Mouse (Mus musculus): ENCODE data around the gene Gm7544. TPM values are rescaled to one million over a fixed set of nuclear protein-coding genes. Genes with fewer than 3 reads are reported as not detected.
"Not testable (repeated sequence)": the region's sequence is repeated elsewhere in the genome, so short reads cannot be mapped to it uniquely, and the experiment has no call there.

Gm7544 gene
- polyA plus RNA-seq, 1 experiment: not detected

DNA sequence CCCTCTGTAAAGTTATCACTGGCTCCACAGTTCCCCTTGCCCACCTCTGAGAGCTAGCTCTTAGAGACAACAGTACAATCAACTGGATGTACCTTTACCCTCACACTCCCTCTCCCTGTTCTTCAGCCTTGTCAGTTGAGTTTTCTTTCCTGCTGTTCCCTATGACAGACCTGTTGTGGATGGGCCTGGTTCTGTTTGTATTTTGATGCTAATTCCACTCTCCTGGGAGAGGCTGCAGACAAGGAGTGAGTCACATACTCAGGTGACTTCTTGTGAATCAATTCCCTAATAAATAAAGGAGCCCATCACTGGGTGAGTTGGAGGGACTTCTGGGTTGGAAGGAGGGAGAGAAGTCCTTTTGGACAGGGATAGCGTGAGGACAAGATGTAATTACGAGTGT, 7.2 kb downstream of the Gm7544 start:
- Histone ChIP-seq H3K4me1 (ENCODE audit: control insufficient read depth, insufficient read depth, insufficient read length, low read length) (no peaks in the 10 kb centered on the region), H3K27ac (replicated peaks; ENCODE audit: low read depth, low read length) (no peak overlapping the region), H3K4me3 (ENCODE audit: insufficient read depth, low read depth, low read length) (no peak overlapping the region)

DNA sequence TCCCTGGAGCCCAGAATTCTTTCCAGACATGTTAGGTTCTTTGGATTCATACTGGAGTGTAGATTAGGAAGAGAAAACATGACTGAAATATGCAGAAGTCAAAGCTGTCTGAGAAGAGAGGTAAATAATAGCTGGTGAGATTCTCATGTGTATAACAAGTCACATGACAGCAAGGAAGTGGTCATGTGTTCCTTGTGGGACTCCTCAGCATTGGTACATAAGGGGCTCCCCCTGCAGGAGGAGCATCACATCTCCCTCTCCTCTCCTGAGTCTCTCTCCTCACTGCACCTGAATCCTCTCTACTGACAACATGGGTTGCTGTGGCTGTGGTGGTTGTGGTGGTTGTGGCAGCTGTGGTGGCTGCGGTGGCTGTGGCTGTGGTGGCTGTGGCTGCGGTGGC, 9.8 kb downstream of the Gm7544 start:
- not testable (repeated sequence) for H3K27ac ChIP-seq (replicated peaks; ENCODE audit: low read depth, low read length); H3K4me3 ChIP-seq (ENCODE audit: insufficient read depth, low read depth, low read length); H3K4me1 ChIP-seq (ENCODE audit: control insufficient read depth, insufficient read depth, insufficient read length, low read length)

DNA sequence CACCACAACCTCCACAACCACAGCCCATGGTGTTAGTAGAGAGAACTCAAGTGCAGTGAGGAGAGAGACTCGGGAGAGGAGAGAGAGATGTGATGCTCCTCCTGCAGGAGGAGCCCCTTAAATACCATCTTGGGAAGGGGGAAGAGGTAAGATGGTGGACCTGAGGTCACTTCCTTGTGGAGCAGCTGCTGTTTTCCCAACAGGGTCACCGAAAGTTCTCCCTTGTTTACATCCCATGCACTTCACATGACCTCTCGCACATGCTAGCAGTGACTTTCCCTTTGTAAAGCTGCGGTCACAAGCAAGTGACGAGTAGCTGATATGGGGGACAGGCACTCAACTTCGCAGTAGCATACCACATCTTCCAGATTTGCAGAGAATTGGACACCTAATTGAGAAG, 12.5 kb downstream of the Gm7544 start, which contains the start of gene A030003K21Rik:
A030003K21Rik (minus strand) TSS at position 94 of the 400 bp plus-strand sequence.
- not testable (repeated sequence) for H3K4me1 ChIP-seq (ENCODE audit: control insufficient read depth, insufficient read depth, insufficient read length, low read length); H3K27ac ChIP-seq (replicated peaks; ENCODE audit: low read depth, low read length); H3K4me3 ChIP-seq (ENCODE audit: insufficient read depth, low read depth, low read length)

DNA sequence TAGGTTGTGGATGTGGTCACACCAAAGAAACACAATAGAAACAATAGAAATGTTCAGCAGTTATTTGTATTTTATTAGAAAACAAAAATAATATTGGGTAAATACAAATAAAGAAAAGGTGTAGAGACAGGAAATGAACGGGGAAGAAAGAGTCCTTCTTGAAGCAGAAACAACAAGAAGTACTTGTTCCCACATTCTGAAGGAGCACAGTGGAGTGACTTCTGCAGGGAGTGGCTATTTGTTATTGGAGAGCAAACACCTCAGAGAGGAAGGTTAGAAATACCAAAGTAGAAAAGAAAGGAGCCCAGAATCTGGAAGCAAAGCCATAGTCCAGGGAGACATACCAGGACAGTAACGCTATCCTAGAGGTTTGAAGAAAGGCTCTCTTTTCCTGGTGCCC, 13.3 kb downstream of the Gm7544 start:
- not testable (repeated sequence) for H3K4me1 ChIP-seq (ENCODE audit: control insufficient read depth, insufficient read depth, insufficient read length, low read length); H3K4me3 ChIP-seq (ENCODE audit: insufficient read depth, low read depth, low read length); H3K27ac ChIP-seq (replicated peaks; ENCODE audit: low read depth, low read length)

DNA sequence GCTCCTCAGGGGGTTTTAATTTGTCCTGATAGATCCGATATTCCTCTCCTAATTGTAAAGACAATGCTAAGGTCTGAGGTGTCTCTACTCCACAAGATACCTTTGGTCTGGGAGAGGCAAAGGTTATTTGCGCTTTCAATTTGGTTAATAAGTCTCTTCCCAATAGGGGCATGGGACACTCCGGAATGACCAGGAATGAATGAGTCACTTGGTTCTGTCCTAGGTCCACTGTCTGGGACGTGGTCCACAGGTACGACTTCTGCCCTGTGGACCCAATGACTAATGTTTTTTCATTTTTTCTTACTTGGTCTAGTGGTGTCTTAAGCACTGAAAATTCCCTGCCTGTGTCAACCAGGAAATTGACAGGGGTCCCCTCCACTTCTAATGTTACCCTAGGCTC, 17.1 kb downstream of the Gm7544 start:
- Histone ChIP-seq H3K4me3 (ENCODE audit: insufficient read depth, low read depth, low read length) (no peak overlapping the region), H3K4me1 (ENCODE audit: control insufficient read depth, insufficient read depth, insufficient read length, low read length) (no peaks in the 10 kb centered on the region), H3K27ac (replicated peaks; ENCODE audit: low read depth, low read length) (no peak overlapping the region)

DNA sequence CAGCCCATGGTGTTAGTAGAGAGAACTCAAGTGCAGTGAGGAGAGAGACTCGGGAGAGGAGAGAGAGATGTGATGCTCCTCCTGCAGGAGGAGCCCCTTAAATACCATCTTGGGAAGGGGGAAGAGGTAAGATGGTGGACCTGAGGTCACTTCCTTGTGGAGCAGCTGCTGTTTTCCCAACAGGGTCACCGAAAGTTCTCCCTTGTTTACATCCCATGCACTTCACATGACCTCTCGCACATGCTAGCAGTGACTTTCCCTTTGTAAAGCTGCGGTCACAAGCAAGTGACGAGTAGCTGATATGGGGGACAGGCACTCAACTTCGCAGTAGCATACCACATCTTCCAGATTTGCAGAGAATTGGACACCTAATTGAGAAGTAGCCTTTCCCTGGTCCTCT, 24.5 kb downstream of the Gm7544 start, which contains the start of gene Gm6217:
Gm6217 (minus strand) TSS at position 74 of the 400 bp plus-strand sequence.
- not testable (repeated sequence) for H3K4me3 ChIP-seq (ENCODE audit: insufficient read depth, low read depth, low read length); H3K4me1 ChIP-seq (ENCODE audit: control insufficient read depth, insufficient read depth, insufficient read length, low read length)

DNA sequence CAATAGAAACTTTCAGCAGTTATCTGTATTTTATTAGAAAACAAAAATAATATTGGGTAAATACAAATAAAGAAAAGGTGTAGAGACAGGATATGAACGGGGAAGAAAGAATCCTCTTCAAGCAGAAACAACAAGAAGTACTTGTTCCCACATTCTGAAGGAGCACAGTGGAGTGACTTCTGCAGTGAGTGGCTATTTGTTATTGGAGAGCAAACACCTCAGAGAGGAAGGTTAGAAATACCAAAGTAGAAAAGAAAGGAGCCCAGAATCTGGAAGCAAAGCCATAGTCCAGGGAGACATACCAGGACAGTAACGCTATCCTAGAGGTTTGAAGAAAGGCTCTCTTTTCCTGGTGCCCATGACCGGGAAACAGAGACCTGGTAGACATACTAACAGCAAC, 25.3 kb downstream of the Gm7544 start:
- not testable (repeated sequence) for H3K4me1 ChIP-seq (ENCODE audit: control insufficient read depth, insufficient read depth, insufficient read length, low read length); H3K27ac ChIP-seq (replicated peaks; ENCODE audit: low read depth, low read length); H3K4me3 ChIP-seq (ENCODE audit: insufficient read depth, low read depth, low read length)

More for the DNA sequence above, 24.5 kb downstream of the Gm7544 start, which contains the start of gene Gm6217:
- not testable (repeated sequence) for H3K27ac ChIP-seq (replicated peaks; ENCODE audit: low read depth, low read length)

DNA sequence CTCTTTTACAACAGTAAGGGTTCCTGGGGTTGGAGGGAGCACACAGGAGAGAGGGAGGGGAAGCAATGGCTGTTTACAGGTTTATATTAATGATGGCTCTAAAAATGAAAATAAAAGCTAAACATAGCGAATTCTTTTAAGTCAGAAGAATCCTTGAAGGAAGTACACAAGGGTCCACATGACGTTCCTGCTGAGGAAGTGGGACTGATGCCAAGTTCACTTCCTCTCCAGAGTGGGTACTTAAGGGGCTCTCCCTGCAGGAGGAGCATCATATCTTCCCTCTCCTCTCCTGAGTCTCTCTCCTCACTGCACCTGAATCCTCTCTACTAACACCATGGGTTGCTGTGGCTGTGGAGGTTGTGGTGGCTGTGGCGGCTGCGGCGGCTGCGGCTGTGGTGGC, 31.2 kb downstream of the Gm7544 start, which contains the start of gene A030014E15Rik:
A030014E15Rik (plus strand) TSS at position 268 of the 400 bp plus-strand sequence.
- Histone ChIP-seq H3K4me1 (ENCODE audit: control insufficient read depth, insufficient read depth, insufficient read length, low read length) (no peaks in the 10 kb centered on the region), H3K27ac (replicated peaks; ENCODE audit: low read depth, low read length) (no peak within 1 kb of the TSS), H3K4me3 (ENCODE audit: insufficient read depth, low read depth, low read length) (no peak within 1 kb of the TSS)

DNA sequence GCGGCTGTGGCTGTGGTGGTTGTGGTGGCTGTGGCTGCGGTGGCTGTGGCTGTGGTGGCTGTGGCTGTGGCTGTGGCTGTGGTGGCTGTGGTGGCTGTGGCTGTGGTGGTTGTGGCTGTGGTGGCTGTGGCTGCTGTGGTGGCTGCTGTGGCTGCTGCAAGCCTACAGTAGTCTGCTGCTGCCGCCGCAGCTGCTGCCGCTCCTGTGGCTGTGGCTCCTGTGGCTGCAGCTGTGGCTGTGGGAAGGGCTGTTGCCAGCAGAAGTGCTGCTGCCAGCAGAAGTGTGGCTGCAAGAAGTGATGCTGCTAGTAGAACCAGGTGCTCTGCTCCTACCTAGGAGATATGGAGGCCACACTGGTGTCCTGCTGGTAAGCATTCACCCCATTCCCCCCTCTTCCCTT, 42.4 kb downstream of the Gm7544 start:
- not testable (repeated sequence) for H3K4me1 ChIP-seq (ENCODE audit: control insufficient read depth, insufficient read depth, insufficient read length, low read length); H3K4me3 ChIP-seq (ENCODE audit: insufficient read depth, low read depth, low read length); H3K27ac ChIP-seq (replicated peaks; ENCODE audit: low read depth, low read length)

DNA sequence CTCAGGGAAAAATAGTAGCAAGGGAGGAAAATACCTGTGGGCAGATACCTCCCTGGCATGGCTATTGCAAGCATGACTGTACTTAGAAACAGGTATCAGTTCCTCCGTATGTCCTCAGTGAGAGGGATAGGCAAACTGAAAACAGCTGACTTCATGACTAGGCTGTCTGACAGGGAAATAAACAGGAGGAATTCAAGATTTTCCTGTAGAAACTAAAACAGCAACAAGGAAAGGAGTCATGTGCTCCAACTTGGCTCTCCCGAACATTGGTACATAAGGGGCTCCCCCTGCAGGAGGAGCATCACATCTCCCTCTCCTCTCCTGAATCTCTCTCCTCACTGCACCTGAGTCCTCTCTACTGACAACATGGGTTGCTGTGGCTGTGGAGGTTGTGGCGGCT, 42.8 kb downstream of the Gm7544 start, which contains the start of gene A030005L19Rik:
A030005L19Rik (plus strand) TSS at position 301 of the 400 bp plus-strand sequence.
- no peaks in the 10 kb centered on the region for H3K4me1 ChIP-seq (ENCODE audit: control insufficient read depth, insufficient read depth, insufficient read length, low read length)
- no peak within 1 kb of the TSS for H3K27ac ChIP-seq (replicated peaks; ENCODE audit: low read depth, low read length)
- no peak within 1 kb of the TSS for H3K4me3 ChIP-seq (ENCODE audit: insufficient read depth, low read depth, low read length)

DNA sequence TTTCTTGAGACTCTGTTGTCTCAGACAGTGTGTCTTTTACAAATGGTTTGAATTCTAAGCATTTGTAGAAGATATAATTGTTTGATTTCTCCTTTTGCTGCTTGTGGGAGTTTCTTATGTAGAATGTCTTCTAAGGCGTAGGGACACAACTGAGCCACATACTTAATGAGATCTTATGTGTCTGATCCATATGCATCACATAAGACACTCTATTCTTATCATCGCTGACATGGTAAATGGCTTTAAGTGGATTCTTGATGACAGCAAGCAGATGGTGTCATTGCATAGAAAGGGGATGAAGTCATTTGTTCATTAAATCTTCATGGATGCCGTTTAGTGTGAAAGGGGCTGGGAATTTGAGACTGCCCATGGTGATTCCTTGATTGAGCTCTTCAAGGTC, 49.9 kb downstream of the Gm7544 start:
- no peak overlapping the region for H3K4me3 ChIP-seq (ENCODE audit: insufficient read depth, low read depth, low read length)
- H3K4me1 ChIP-seq (ENCODE audit: control insufficient read depth, insufficient read depth, insufficient read length, low read length): no peaks in the 10 kb centered on the region
- no peak overlapping the region for H3K27ac ChIP-seq (replicated peaks; ENCODE audit: low read depth, low read length)

Other genes with a start within 250 kb of the Gm7544 start
- 191 and 204 TPM in 2 replicates for gene Mff, start 231.1 kb downstream of the Gm7544 start, polyA plus RNA-seq (2012; ENCODE audit: insufficient read depth, insufficient read length, missing spikeins)
- not detected in 2 replicates for gene Tm4sf20, start 187.6 kb downstream of the Gm7544 start, polyA plus RNA-seq (2012; ENCODE audit: insufficient read depth, insufficient read length, missing spikeins)
- not detected in 2 replicates for gene Gm47791, start 184.8 kb downstream of the Gm7544 start, polyA plus RNA-seq (2012; ENCODE audit: insufficient read depth, insufficient read length, missing spikeins)
- 24.7 and 26.5 TPM in 2 replicates for gene Agfg1, start 116.5 kb downstream of the Gm7544 start, polyA plus RNA-seq (2012; ENCODE audit: insufficient read depth, insufficient read length, missing spikeins)
- gene A030005L19Rik, start 42.7 kb downstream of the Gm7544 start, polyA plus RNA-seq (2012; ENCODE audit: insufficient read depth, insufficient read length, missing spikeins): not detected in 2 replicates
- not detected in 2 replicates for gene A030014E15Rik, start 31.1 kb downstream of the Gm7544 start, polyA plus RNA-seq (2012; ENCODE audit: insufficient read depth, insufficient read length, missing spikeins)
- not detected in 2 replicates for gene Gm6217, start 24.6 kb downstream of the Gm7544 start, polyA plus RNA-seq (2012; ENCODE audit: insufficient read depth, insufficient read length, missing spikeins)
- gene A030003K21Rik, start 12.6 kb downstream of the Gm7544 start, polyA plus RNA-seq (2012; ENCODE audit: insufficient read depth, insufficient read length, missing spikeins): not detected in 2 replicates
- gene Gm47955, start 4.3 kb upstream of the Gm7544 start, polyA plus RNA-seq (2012; ENCODE audit: insufficient read depth, insufficient read length, missing spikeins): not detected in 2 replicates
- not detected in 2 replicates for gene Gm47959, start 44.5 kb upstream of the Gm7544 start, polyA plus RNA-seq (2012; ENCODE audit: insufficient read depth, insufficient read length, missing spikeins)
- not detected in 2 replicates for gene Slc19a3, start 82.4 kb upstream of the Gm7544 start, polyA plus RNA-seq (2012; ENCODE audit: insufficient read depth, insufficient read length, missing spikeins)
- gene Krtap28-10, start 86.5 kb upstream of the Gm7544 start, polyA plus RNA-seq (2012; ENCODE audit: insufficient read depth, insufficient read length, missing spikeins): not detected in 2 replicates
- not detected in 2 replicates for gene Gm47969, start 88.9 kb upstream of the Gm7544 start, polyA plus RNA-seq (2012; ENCODE audit: insufficient read depth, insufficient read length, missing spikeins)
- gene A030005K14Rik, start 103.4 kb upstream of the Gm7544 start, polyA plus RNA-seq (2012; ENCODE audit: insufficient read depth, insufficient read length, missing spikeins): not detected in 2 replicates
- gene Krtap28-13, start 104.9 kb upstream of the Gm7544 start, polyA plus RNA-seq (2012; ENCODE audit: insufficient read depth, insufficient read length, missing spikeins): not detected in 2 replicates
- not detected in 2 replicates for gene Ccl20, start 160.8 kb upstream of the Gm7544 start, polyA plus RNA-seq (2012; ENCODE audit: insufficient read depth, insufficient read length, missing spikeins)
- gene Daw1, start 203.7 kb upstream of the Gm7544 start, polyA plus RNA-seq (2012; ENCODE audit: insufficient read depth, insufficient read length, missing spikeins): not detected in 2 replicates

All from brown adipose tissue, adult 24 weeks (tissue).